Mouse (Mus musculus): ENCODE measurements around the gene Kndc1. TPM values are rescaled to one million over a fixed set of nuclear protein-coding genes. Genes with fewer than 3 reads are reported as not detected.

Kndc1 gene
- polyA plus RNA-seq, 1 experiment: 139 TPM

DNA sequence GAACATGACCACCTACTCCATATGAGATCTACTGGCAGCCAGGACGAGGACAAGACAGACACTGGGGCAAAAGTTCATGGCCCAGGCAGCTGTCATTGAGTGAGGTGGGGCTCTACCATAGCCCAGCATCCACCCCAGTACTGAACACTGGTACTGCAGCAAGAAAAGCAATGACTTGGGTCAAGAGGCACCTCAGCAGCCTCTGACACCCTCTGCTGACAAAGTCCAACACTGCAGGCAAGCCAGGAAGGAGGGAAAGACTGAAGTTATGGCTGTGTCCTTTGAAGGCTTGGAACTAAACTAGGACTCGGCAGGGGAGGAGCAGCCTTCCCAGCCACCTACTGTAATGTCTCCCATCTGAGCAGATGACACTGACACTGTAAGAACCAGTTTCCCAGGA is 30.2 kb upstream of the Kndc1 start:
- H3K4me1 ChIP-seq (ENCODE audit: control insufficient read depth, insufficient read depth, low read length): peaks cover 4% of the 10 kb centered on the region
- no peak overlapping the region for H3K4me3 ChIP-seq (replicated peaks; ENCODE audit: insufficient read depth, low read depth, low read length)
- 54% methylated on average over 2 of the region's 2 CpGs for WGBS
- H3K27me3 ChIP-seq (ENCODE audit: control insufficient read depth, insufficient read depth, low read length): no peaks in the 10 kb centered on the region
- no peak overlapping the region for H3K27ac ChIP-seq (ENCODE audit: insufficient read depth, low read length)
- peak in 1 of 2 experiments; percentile 35 for DNase-seq
- TF ChIP-seq CTCF (IDR thresholded peaks at IDR 0.05; ENCODE audit: borderline replicate concordance, insufficient read depth, low read depth, low read length): peak; percentile 53
- no peak for TF ChIP-seq POLR2A (IDR thresholded peaks at IDR 0.05; ENCODE audit: borderline replicate concordance, insufficient read depth, low read length)

DNA sequence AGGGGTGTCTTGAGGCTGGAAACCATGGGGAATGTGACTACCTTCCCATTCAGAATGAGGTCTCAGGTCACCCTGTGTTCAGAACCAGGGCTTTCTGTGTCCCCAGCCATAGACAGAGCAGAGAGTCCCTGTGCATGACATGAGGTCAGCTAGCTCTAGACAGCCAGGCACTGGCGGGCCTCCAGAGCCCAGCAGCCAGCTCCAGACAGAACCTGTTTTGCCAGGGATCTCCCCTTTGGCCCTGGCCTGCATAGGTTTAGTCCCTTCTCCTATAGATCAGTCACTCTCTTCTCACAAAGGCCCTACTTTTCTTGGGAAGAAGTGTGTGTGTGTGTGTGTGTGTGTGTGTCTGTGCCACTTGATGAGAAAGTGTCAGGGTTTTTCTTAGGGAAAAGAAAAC is 29.6 kb upstream of the Kndc1 start:
- 88% methylated on average over 1 of the region's 1 CpGs for WGBS
- no peak for DNase-seq
- no peak overlapping the region for H3K27ac ChIP-seq (ENCODE audit: insufficient read depth, low read length)

DNA sequence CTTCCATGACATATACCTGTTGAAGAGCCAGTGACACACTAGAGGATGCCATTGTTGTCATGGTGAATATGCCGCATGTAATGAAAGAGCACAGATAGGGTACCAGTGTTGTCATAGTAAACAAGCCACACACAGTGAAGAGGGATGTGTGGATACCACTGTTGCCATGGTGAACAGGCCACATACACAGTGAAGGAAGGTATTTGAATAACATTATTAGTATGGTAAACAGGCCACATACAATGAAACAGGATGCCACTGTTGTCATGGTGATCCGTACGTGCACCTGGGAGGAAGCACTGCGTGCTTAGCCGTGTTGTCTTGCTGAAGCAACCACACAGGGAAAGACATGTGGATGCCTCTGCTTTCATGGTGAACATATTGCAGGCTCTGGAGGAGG is 23.5 kb upstream of the Kndc1 start:
- H3K4me1 ChIP-seq (ENCODE audit: control insufficient read depth, insufficient read depth, low read length): peaks cover 9% of the 10 kb centered on the region
- no peak for TF ChIP-seq CTCF (IDR thresholded peaks at IDR 0.05; ENCODE audit: borderline replicate concordance, insufficient read depth, low read depth, low read length)
- no peak for TF ChIP-seq POLR2A (IDR thresholded peaks at IDR 0.05; ENCODE audit: borderline replicate concordance, insufficient read depth, low read length)
- no peak for DNase-seq
- H3K4me3 ChIP-seq (replicated peaks; ENCODE audit: insufficient read depth, low read depth, low read length): no peak overlapping the region
- H3K27ac ChIP-seq (ENCODE audit: insufficient read depth, low read length): no peak overlapping the region
- 85% methylated on average over 5 of the region's 5 CpGs for WGBS
- H3K27me3 ChIP-seq (ENCODE audit: control insufficient read depth, insufficient read depth, low read length): no peaks in the 10 kb centered on the region

More for the DNA sequence above, 29.6 kb upstream of the Kndc1 start:
- TF ChIP-seq CTCF (IDR thresholded peaks at IDR 0.05; ENCODE audit: borderline replicate concordance, insufficient read depth, low read depth, low read length) (no peak), POLR2A (IDR thresholded peaks at IDR 0.05; ENCODE audit: borderline replicate concordance, insufficient read depth, low read length) (no peak)
- Histone ChIP-seq H3K4me1 (ENCODE audit: control insufficient read depth, insufficient read depth, low read length) (peaks cover 4% of the 10 kb centered on the region), H3K4me3 (replicated peaks; ENCODE audit: insufficient read depth, low read depth, low read length) (no peak overlapping the region), H3K27me3 (ENCODE audit: control insufficient read depth, insufficient read depth, low read length) (no peaks in the 10 kb centered on the region)

DNA sequence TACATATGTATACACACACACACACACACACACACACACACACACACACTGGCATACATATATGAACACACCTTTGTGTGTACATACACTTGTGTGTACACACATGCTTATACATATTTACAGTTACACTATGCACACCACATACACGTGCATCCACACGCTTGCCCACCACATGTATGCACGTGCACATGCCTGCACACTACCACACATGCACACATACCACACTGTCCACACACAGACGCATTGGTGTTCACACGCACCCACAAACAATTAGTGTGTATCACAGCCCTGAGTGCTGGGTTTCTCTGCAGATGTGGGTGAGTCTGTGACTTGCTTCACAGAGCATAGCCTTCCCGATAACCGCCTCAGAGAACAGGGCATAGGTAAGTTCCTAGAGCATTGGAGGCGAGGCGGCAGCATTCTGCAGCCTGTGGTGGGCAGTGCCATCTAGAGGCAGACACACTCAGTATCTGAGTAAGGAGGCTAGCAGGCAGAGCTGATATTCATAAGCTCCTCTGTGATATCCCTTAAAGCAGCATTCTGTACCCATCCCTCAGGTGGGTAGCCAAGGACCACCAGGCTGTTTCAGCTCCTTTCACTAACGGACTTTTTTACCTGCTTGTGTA is 17.2 kb upstream of the Kndc1 start:
- no peaks in the 10 kb centered on the region for H3K27me3 ChIP-seq (ENCODE audit: control insufficient read depth, insufficient read depth, low read length)
- TF ChIP-seq CTCF (IDR thresholded peaks at IDR 0.05; ENCODE audit: borderline replicate concordance, insufficient read depth, low read depth, low read length) (peak; percentile 96), POLR2A (IDR thresholded peaks at IDR 0.05; ENCODE audit: borderline replicate concordance, insufficient read depth, low read length) (no peak)
- WGBS: 61% methylated on average over 10 of the region's 10 CpGs
- H3K27ac ChIP-seq (ENCODE audit: insufficient read depth, low read length): no peak overlapping the region
- H3K4me3 ChIP-seq (replicated peaks; ENCODE audit: insufficient read depth, low read depth, low read length): no peak overlapping the region
- peak; percentile 63 to 67 for DNase-seq
- H3K4me1 ChIP-seq (ENCODE audit: control insufficient read depth, insufficient read depth, low read length): peaks cover 15% of the 10 kb centered on the region

DNA sequence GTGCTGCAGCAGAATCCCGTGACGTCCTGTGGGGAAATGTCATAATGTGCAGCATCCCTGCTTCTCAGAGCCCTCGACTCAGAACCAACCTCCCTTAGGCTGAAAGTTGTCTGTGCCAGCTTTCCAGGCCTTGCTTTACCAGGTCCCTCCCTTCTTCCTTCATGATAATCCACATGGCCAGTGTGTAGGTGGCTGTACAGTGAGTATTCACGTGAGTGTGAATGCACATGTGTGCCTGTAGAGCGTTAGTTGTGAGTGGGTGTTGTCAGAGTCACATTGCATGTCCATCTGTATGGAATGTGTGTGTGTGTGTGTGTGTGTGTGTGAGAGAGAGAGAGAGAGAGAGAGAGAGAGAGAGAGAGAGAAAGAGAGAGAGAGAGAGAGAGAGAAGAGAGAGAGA is 16.4 kb upstream of the Kndc1 start:
- H3K4me3 ChIP-seq (replicated peaks; ENCODE audit: insufficient read depth, low read depth, low read length): no peak overlapping the region
- 80% methylated on average over 5 of the region's 5 CpGs for WGBS
- H3K27me3 ChIP-seq (ENCODE audit: control insufficient read depth, insufficient read depth, low read length): no peaks in the 10 kb centered on the region
- DNase-seq: no peak
- peaks cover 15% of the 10 kb centered on the region for H3K4me1 ChIP-seq (ENCODE audit: control insufficient read depth, insufficient read depth, low read length)
- TF ChIP-seq POLR2A (IDR thresholded peaks at IDR 0.05; ENCODE audit: borderline replicate concordance, insufficient read depth, low read length) (no peak), CTCF (IDR thresholded peaks at IDR 0.05; ENCODE audit: borderline replicate concordance, insufficient read depth, low read depth, low read length) (no peak)
- no peak overlapping the region for H3K27ac ChIP-seq (ENCODE audit: insufficient read depth, low read length)

DNA sequence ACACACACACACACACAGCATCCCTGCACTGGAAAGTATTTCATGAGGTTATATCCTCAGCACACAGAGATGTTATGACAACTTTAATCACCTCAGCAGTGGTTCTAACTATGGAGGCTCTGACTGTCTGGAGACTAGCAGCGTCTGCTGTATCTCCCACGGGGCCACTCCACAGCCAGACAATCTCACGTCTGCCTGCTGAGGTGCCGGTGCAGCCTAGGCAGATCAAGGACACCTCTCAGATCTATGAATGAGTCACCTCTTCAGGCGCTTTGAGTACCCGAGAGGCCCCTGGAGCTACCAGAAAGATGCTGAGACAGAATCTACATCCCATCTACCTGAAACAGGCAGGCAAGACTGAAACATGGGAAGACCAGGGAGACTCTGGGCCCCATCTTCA is 15.9 kb upstream of the Kndc1 start:
- H3K4me3 ChIP-seq (replicated peaks; ENCODE audit: insufficient read depth, low read depth, low read length): no peak overlapping the region
- WGBS: 69% methylated on average over 6 of the region's 6 CpGs
- no peaks in the 10 kb centered on the region for H3K27me3 ChIP-seq (ENCODE audit: control insufficient read depth, insufficient read depth, low read length)
- TF ChIP-seq CTCF (IDR thresholded peaks at IDR 0.05; ENCODE audit: borderline replicate concordance, insufficient read depth, low read depth, low read length) (no peak), POLR2A (IDR thresholded peaks at IDR 0.05; ENCODE audit: borderline replicate concordance, insufficient read depth, low read length) (no peak)
- H3K27ac ChIP-seq (ENCODE audit: insufficient read depth, low read length): no peak overlapping the region
- peaks cover 15% of the 10 kb centered on the region for H3K4me1 ChIP-seq (ENCODE audit: control insufficient read depth, insufficient read depth, low read length)
- no peak for DNase-seq

DNA sequence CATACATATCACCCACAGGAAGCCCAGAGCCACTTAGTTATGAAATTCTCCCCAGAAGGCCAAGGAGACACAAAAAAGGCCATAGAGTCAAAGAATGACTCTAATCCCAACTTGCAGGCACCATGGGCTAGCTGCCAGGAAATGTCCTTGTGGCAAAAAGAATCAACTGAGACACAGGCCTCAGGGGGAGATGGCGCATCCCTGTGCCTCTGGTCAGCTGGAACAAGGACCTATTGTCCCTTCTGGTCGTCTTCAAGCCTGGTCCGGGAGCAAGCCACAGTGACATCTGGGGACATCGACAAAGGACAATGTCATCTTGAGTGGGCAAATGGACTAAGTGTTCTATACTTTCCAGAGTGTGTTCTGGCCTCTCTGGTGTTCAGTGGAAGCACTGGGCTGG is 11.0 kb upstream of the Kndc1 start:
- H3K27me3 ChIP-seq (ENCODE audit: control insufficient read depth, insufficient read depth, low read length): no peaks in the 10 kb centered on the region
- H3K4me1 ChIP-seq (ENCODE audit: control insufficient read depth, insufficient read depth, low read length): no peaks in the 10 kb centered on the region
- peak; percentile 4 to 34 for DNase-seq
- no peak overlapping the region for H3K4me3 ChIP-seq (replicated peaks; ENCODE audit: insufficient read depth, low read depth, low read length)
- TF ChIP-seq POLR2A (IDR thresholded peaks at IDR 0.05; ENCODE audit: borderline replicate concordance, insufficient read depth, low read length) (no peak), CTCF (IDR thresholded peaks at IDR 0.05; ENCODE audit: borderline replicate concordance, insufficient read depth, low read depth, low read length) (no peak)
- WGBS: 64% methylated on average over 4 of the region's 4 CpGs
- no peak overlapping the region for H3K27ac ChIP-seq (ENCODE audit: insufficient read depth, low read length)

DNA sequence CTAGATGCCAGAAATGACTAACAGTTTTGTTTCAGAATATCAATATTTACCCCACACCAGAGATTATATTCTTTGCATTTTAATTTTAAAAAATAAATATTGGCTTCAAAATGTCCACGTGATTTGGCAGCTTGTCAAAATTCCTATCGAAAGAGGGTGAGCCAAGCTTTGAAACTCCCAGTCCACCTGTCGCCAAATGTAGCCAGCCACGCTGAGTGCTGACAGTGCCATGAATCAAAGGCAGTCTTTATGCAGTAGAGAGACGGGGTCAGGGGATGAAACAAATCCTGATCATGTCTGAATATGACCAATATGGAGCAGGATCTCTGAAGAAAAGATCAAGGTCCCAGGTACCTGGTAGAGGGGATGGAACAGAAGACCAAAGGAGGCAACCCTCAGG is 2.7 kb upstream of the Kndc1 start:
- H3K27ac ChIP-seq (ENCODE audit: insufficient read depth, low read length): no peak overlapping the region
- H3K4me3 ChIP-seq (replicated peaks; ENCODE audit: insufficient read depth, low read depth, low read length): no peak overlapping the region
- H3K4me1 ChIP-seq (ENCODE audit: control insufficient read depth, insufficient read depth, low read length): peaks cover 9% of the 10 kb centered on the region
- no peaks in the 10 kb centered on the region for H3K27me3 ChIP-seq (ENCODE audit: control insufficient read depth, insufficient read depth, low read length)
- no peak for DNase-seq
- TF ChIP-seq CTCF (IDR thresholded peaks at IDR 0.05; ENCODE audit: borderline replicate concordance, insufficient read depth, low read depth, low read length): no peak
- TF ChIP-seq POLR2A (IDR thresholded peaks at IDR 0.05; ENCODE audit: borderline replicate concordance, insufficient read depth, low read length): no peak
- WGBS: 28% methylated on average over 5 of the region's 5 CpGs
